In the genomic region with DNA sequence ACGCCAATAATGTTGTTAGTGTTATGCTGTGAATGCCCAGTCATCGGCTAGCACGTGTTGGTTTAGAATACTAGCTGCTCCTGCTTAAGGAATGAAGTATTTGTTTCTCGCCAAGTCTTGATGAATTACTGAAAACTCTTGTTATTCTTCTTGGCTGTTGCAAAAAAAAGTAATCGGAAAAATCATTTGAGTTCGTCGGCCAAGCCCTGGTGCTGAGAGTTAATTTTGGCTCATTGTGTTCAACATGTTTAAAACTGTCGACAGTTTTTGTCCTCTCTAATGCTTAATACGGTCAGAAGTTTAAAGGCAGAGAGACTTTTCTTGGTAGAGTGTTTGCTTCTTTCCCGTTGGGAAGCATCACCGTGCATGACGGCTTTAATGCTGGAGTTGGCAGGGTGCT, we compare ENCODE assay signal across 24 mouse cellular contexts.
A peak's percentile ranks its signal among the peaks of the same experiment; 100 is the strongest.
DNase-seq lines count a peak whose midpoint lies in the region; ATAC-seq and TF ChIP-seq lines count a peak whose summit lies in the region.
"Had no signal": no experiment of that assay in that cellular context is flagged by ENCODE, and none has a peak within 500 bp of the region (broad histone marks: within the 10 kb centered on the region; RNA-seq: fewer than 3 reads in every experiment).

No protein-coding gene starts in this region.

- no peak overlapping the region for H3K9ac ChIP-seq in heart, adult 2 months (ENCODE audit: low read depth, low read length)
- H3K9ac ChIP-seq in heart, embryonic 11.5 days (ENCODE audit: low read depth, low read length): no peak overlapping the region
- H3K9ac ChIP-seq in midbrain, embryonic 11.5 days (ENCODE audit: low read length): no peak overlapping the region
- H3K9ac ChIP-seq in stomach, postnatal 0 days (ENCODE audit: low read length): no peak overlapping the region
- H3K9ac ChIP-seq: forebrain, embryonic 13.5 days; intestine, embryonic 15.5 days; midbrain, embryonic 12.5 days; neural tube, embryonic 15.5 days had no signal

- intact Hi-C loops in heart, adult 2 months (cut with DNase I): loop anchor here (2.0 to 10.0 kb wide), 5 partner anchors 69 to 243 kb away; a partner anchor contains a TSS
- intact Hi-C loops in left cerebral cortex, postnatal 4 days (cut with DNase I): no loop called here

- H3K4me2 ChIP-seq in heart, embryonic 11.5 days: no peak overlapping the region
- H3K4me2 ChIP-seq in midbrain, embryonic 11.5 days: no peak overlapping the region
- H3K4me2 ChIP-seq in stomach, postnatal 0 days (replicated peaks; ENCODE audit: low read depth): no peak overlapping the region
- H3K4me2 ChIP-seq: forebrain, embryonic 13.5 days; intestine, embryonic 15.5 days; midbrain, embryonic 12.5 days; neural tube, embryonic 15.5 days had no signal

- TF ChIP-seq EP300 in heart, adult 2 months (IDR thresholded peaks at IDR 0.05; ENCODE audit: insufficient read depth, low read depth, low read length): no peak
- no peak for TF ChIP-seq EP300 in stomach, postnatal 0 days (optimal IDR thresholded peaks at IDR 0.05)

- H3K79me2 ChIP-seq in heart, adult 2 months (replicated peaks; ENCODE audit: control insufficient read depth, insufficient read depth, low read length): no peaks in the 10 kb centered on the region

- H3K27ac ChIP-seq in heart, adult 2 months: peak overlapping the region; percentile 7; the same call in 1 of the 2 replicates
- no peak overlapping the region for H3K27ac ChIP-seq in heart, embryonic 11.5 days (ENCODE audit: low read depth, low read length)
- no peak overlapping the region for H3K27ac ChIP-seq in midbrain, embryonic 11.5 days (ENCODE audit: low read depth, low read length)
- H3K27ac ChIP-seq in midbrain, embryonic 10.5 days (replicated peaks): no peak overlapping the region
- no peak overlapping the region for H3K27ac ChIP-seq in stomach, postnatal 0 days (replicated peaks)
- H3K27ac ChIP-seq: forebrain, embryonic 13.5 days; hindbrain, embryonic 10.5 days; intestine, embryonic 15.5 days; layer of hippocampus, adult 2 months; midbrain, embryonic 12.5 days; neural tube, embryonic 15.5 days had no signal

- no peak for TF ChIP-seq CTCF in heart, adult 2 months (IDR thresholded peaks at IDR 0.05)
- TF ChIP-seq CTCF in stomach, postnatal 0 days (IDR thresholded peaks at IDR 0.05; ENCODE audit: low read depth): no peak

- no peaks in the 10 kb centered on the region for H3K9me3 ChIP-seq in heart, embryonic 11.5 days (replicated peaks; ENCODE audit: control insufficient read depth, low read length)
- no peaks in the 10 kb centered on the region for H3K9me3 ChIP-seq in midbrain, embryonic 11.5 days (ENCODE audit: control insufficient read depth, low read length)
- no peaks in the 10 kb centered on the region for H3K9me3 ChIP-seq in midbrain, embryonic 10.5 days (replicated peaks)
- H3K9me3 ChIP-seq in stomach, postnatal 0 days (ENCODE audit: control insufficient read depth, low read length): no peaks in the 10 kb centered on the region
- H3K9me3 ChIP-seq: forebrain, embryonic 13.5 days; hindbrain, embryonic 10.5 days; intestine, embryonic 15.5 days; midbrain, embryonic 12.5 days; neural tube, embryonic 15.5 days had no signal

- H3K27me3 ChIP-seq in heart, adult 2 months (ENCODE audit: control insufficient read depth, insufficient read depth, low read length): no peaks in the 10 kb centered on the region
- no peaks in the 10 kb centered on the region for H3K27me3 ChIP-seq in heart, embryonic 11.5 days (ENCODE audit: control insufficient read depth, insufficient read depth, low read length)
- H3K27me3 ChIP-seq in midbrain, embryonic 11.5 days (ENCODE audit: control insufficient read depth, insufficient read depth, low read length): no peaks in the 10 kb centered on the region
- no peaks in the 10 kb centered on the region for H3K27me3 ChIP-seq in midbrain, embryonic 10.5 days (ENCODE audit: low read depth, poor library complexity, severe bottlenecking)
- H3K27me3 ChIP-seq in stomach, postnatal 0 days (ENCODE audit: control insufficient read depth, insufficient read depth, low read length): no peaks in the 10 kb centered on the region
- H3K27me3 ChIP-seq: CH12.LX; forebrain, embryonic 13.5 days; intestine, embryonic 15.5 days; midbrain, embryonic 12.5 days; neural tube, embryonic 15.5 days had no signal

- peaks cover 9% of the 10 kb centered on the region for H3K4me1 ChIP-seq in heart, adult 2 months (ENCODE audit: control insufficient read depth, insufficient read depth, low read length)
- H3K4me1 ChIP-seq in heart, embryonic 11.5 days (ENCODE audit: control insufficient read depth, insufficient read depth, low read length): no peaks in the 10 kb centered on the region
- no peaks in the 10 kb centered on the region for H3K4me1 ChIP-seq in midbrain, embryonic 11.5 days (ENCODE audit: control insufficient read depth, insufficient read depth, low read length)
- peaks cover 5% of the 10 kb centered on the region for H3K4me1 ChIP-seq in midbrain, embryonic 10.5 days
- no peaks in the 10 kb centered on the region for H3K4me1 ChIP-seq in stomach, postnatal 0 days (replicated peaks; ENCODE audit: control insufficient read depth, insufficient read depth)
- H3K4me1 ChIP-seq: forebrain, embryonic 13.5 days; hindbrain, embryonic 10.5 days; intestine, embryonic 15.5 days; midbrain, embryonic 12.5 days had no signal

- TF ChIP-seq POLR2A in heart, adult 2 months (IDR thresholded peaks at IDR 0.05; ENCODE audit: insufficient read depth, low read depth, low read length): no peak

- no peak for DNase-seq in heart, adult 2 months
- peak; percentile 18 for DNase-seq in kidney, postnatal 10 days
- DNase-seq in kidney, adult 18-20 months: no peak
- DNase-seq in midbrain, embryonic 11.5 days (ENCODE audit: low spot score, missing footprints): peak; percentile 57
- no peak for DNase-seq in midbrain, embryonic 10.5 days (ENCODE audit: low spot score)
- DNase-seq in stomach, postnatal 0 days (ENCODE audit: low spot score): no peak
- no peak for DNase-seq in left cerebral cortex, postnatal 4 days
- DNase-seq: adrenal gland, adult 2 months; B cell, adult 2 months; cerebellum, adult 11 months; cerebellum, adult 9-11 months; kidney, postnatal 25 days; thymus, postnatal 14 days had no signal

- no peak overlapping the region for H3K4me3 ChIP-seq in heart, adult 2 months
- no peak overlapping the region for H3K4me3 ChIP-seq in heart, embryonic 11.5 days (ENCODE audit: low read depth, low read length)
- no peak overlapping the region for H3K4me3 ChIP-seq in midbrain, embryonic 11.5 days (ENCODE audit: low read depth, low read length)
- no peak overlapping the region for H3K4me3 ChIP-seq in midbrain, embryonic 10.5 days
- no peak overlapping the region for H3K4me3 ChIP-seq in stomach, postnatal 0 days (ENCODE audit: low read depth, low read length)
- H3K4me3 ChIP-seq: forebrain, embryonic 13.5 days; hindbrain, embryonic 10.5 days; intestine, embryonic 15.5 days; layer of hippocampus, adult 2 months; midbrain, embryonic 12.5 days; neural tube, embryonic 15.5 days had no signal

- ATAC-seq in heart, embryonic 11.5 days (replicated peaks; ENCODE audit: insufficient number of reproducible peaks, low FRiP score, low TSS enrichment): no peak
- no peak for ATAC-seq in midbrain, embryonic 11.5 days (ENCODE audit: low FRiP score)
- ATAC-seq in stomach, postnatal 0 days (ENCODE audit: low FRiP score, low TSS enrichment): peak; percentile 18; the same call in 1 of the 2 replicates
- ATAC-seq: forebrain, embryonic 13.5 days; hindbrain, embryonic 16.5 days; intestine, embryonic 15.5 days; Patski had no signal

- H3K36me3 ChIP-seq in heart, adult 2 months (ENCODE audit: control insufficient read depth, insufficient read depth, low read length): peaks cover 10% of the 10 kb centered on the region; the same call in 1 of the 2 replicates
- H3K36me3 ChIP-seq in heart, embryonic 11.5 days (ENCODE audit: control insufficient read depth, insufficient read depth, low read length): no peaks in the 10 kb centered on the region
- no peaks in the 10 kb centered on the region for H3K36me3 ChIP-seq in midbrain, embryonic 11.5 days (ENCODE audit: control insufficient read depth, insufficient read depth, low read length)
- no peaks in the 10 kb centered on the region for H3K36me3 ChIP-seq in midbrain, embryonic 10.5 days
- H3K36me3 ChIP-seq in stomach, postnatal 0 days (ENCODE audit: control insufficient read depth, insufficient read depth, low read length): no peaks in the 10 kb centered on the region
- H3K36me3 ChIP-seq: G1E; hindbrain, embryonic 10.5 days; intestine, embryonic 15.5 days; midbrain, embryonic 12.5 days; neural tube, embryonic 15.5 days had no signal

- WGBS in heart, adult 2 months: 36% methylated on average over 12 of the region's 12 CpGs
- WGBS in heart, embryonic 11.5 days (ENCODE audit: insufficient replicate concordance): 79% methylated on average over 12 of the region's 12 CpGs
- WGBS in midbrain, embryonic 11.5 days: 95% methylated on average over 12 of the region's 12 CpGs
- WGBS in midbrain, embryonic 10.5 days: 96% methylated on average over 12 of the region's 12 CpGs
- 43% methylated on average over 12 of the region's 12 CpGs for WGBS in stomach, postnatal 0 days

Comparison
In these comparisons a context has a peak if more than half of its experiments do, and no peak if none do; other contexts are left out.
1. DNase-seq: peak in kidney, postnatal 10 days (single experiment) and midbrain, embryonic 11.5 days (single experiment); none in heart, adult 2 months (0 of 2), kidney, adult 18-20 months (single experiment), midbrain, embryonic 10.5 days (single experiment), stomach, postnatal 0 days (single experiment) and left cerebral cortex, postnatal 4 days (single experiment).